Mouse (Mus musculus) right cerebral cortex, postnatal 10 days (tissue): ENCODE data around the gene Ccdc151.

Experiments used
- DNase-seq, 2 experiments: peaks; one replicate each; pipeline ENCODE4 v3.0.0; 2021; ENCODE audit warnings: low spot score in 2 of 2

Ccdc151 gene

GRCm38 (mm10) chr9:22002194-22003162 is at the start of gene Ccdc151, which contains the start of gene Prkcsh:
Gene Ccdc151 (minus strand): TSS chr9:22002634.
Gene Prkcsh (plus strand): TSS chr9:22002806.
- peak; percentile 100 for DNase-seq

GRCm38 (mm10) chr9:22051958-22052254 is 49.5 kb upstream of the Ccdc151 start, which contains the start of gene Elavl3:
Gene Elavl3 (minus strand): TSS chr9:22052023.
- DNase-seq: peak; percentile 93 to 94

- peak; percentile 69 to 71 for DNase-seq
These were observed 48.9 kb upstream of the Ccdc151 start for GRCm38 (mm10) chr9:22051161-22051957.

GRCm38 (mm10) chr9:22050351-22050889 is 48.0 kb upstream of the Ccdc151 start:
- DNase-seq: peak; percentile 73 to 80

GRCm38 (mm10) chr9:22049721-22050270 is 47.4 kb upstream of the Ccdc151 start:
- DNase-seq: no peak

GRCm38 (mm10) chr9:22049315-22049714 is 46.9 kb upstream of the Ccdc151 start:
- DNase-seq: peak in 1 of 2 experiments; percentile 37

- DNase-seq: no peak
These were observed 44.9 kb upstream of the Ccdc151 start for GRCm38 (mm10) chr9:22047329-22047728.

GRCm38 (mm10) chr9:22041832-22042231 is 39.4 kb upstream of the Ccdc151 start:
- no peak for DNase-seq

- DNase-seq: no peak
These were observed 35.4 kb upstream of the Ccdc151 start for GRCm38 (mm10) chr9:22037826-22038225.

GRCm38 (mm10) chr9:22035300-22036044 is 33.0 kb upstream of the Ccdc151 start:
- DNase-seq: no peak

GRCm38 (mm10) chr9:22030386-22030785 is 28.0 kb upstream of the Ccdc151 start:
- no peak for DNase-seq

GRCm38 (mm10) chr9:22028467-22028866 is 26.0 kb upstream of the Ccdc151 start:
- DNase-seq: no peak

- DNase-seq: no peak
These were observed 22.2 kb upstream of the Ccdc151 start for GRCm38 (mm10) chr9:22024592-22024991.

- no peak for DNase-seq
These were observed 14.9 kb upstream of the Ccdc151 start for GRCm38 (mm10) chr9:22017208-22017825.

GRCm38 (mm10) chr9:22016245-22016644 is 13.8 kb upstream of the Ccdc151 start:
- no peak for DNase-seq

GRCm38 (mm10) chr9:22012731-22013130 is 10.3 kb upstream of the Ccdc151 start:
- DNase-seq: peak in 1 of 2 experiments; percentile 71

GRCm38 (mm10) chr9:22011055-22011454 is 8.6 kb upstream of the Ccdc151 start:
- DNase-seq: no peak

GRCm38 (mm10) chr9:22004546-22004945 is 2.1 kb upstream of the Ccdc151 start:
- DNase-seq: no peak

- peak; percentile 63 to 79 for DNase-seq
These were observed 725 bp upstream of the Ccdc151 start for GRCm38 (mm10) chr9:22003163-22003554.

GRCm38 (mm10) chr9:22001633-22002032 is 801 bp downstream of the Ccdc151 start:
- no peak for DNase-seq

GRCm38 (mm10) chr9:22000296-22000695 is 2.1 kb downstream of the Ccdc151 start:
- no peak for DNase-seq
